Mouse (Mus musculus) inflammation-experienced regulatory T-cells, adult 6 months (primary cell): Measurements from ENCODE around the gene Lrrc30. TPM values are rescaled to one million over a fixed set of nuclear protein-coding genes. Genes with fewer than 3 reads are reported as not detected.

ENCODE experiments used
- ATAC-seq: one replicate; pipeline ENCODE4 v1.8.0; 2017
- polyA plus RNA-seq, 3 experiments: library from polyadenylated mRNA; unstranded; fragments of 100-300 nt; shearing (Covaris generic); gene quantifications; one replicate each; pipeline ENCODE4 v1.2.1; 2017

Gene Lrrc30
- polyA plus RNA-seq = not detected

GRCm38 (mm10) chr17:67632676-67633339 lies at the start of gene Lrrc30:
Lrrc30 (minus strand) TSS chr17:67632723.
- no peak for ATAC-seq

DNA sequence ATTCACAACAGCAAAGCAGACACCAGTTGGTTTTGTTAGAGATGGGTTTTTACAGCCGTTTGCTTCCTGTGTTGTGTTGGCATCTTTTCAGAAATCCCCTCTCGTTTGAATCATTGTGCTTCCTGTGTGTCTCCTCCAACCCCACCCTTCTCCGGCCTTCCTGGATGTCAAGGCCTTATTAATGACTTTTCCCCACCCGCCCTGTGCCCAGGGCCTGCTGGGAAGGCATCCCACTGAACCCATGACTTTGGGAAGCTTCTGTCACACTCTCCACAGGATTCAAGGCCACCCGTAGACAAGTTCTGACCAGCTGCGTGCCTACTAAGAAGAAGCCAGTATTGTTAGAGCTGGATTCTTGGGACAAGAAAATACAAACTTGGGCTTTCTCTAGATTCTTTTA lies 48.6 kb upstream of the Lrrc30 start:
- no peak for ATAC-seq

GRCm38 (mm10) chr17:67678576-67678975 lies 46.1 kb upstream of the Lrrc30 start:
- ATAC-seq = no peak

GRCm38 (mm10) chr17:67667981-67668380 lies 35.5 kb upstream of the Lrrc30 start:
- no peak for ATAC-seq

- no peak for ATAC-seq
Measured at GRCm38 (mm10) chr17:67666981-67667380, 34.5 kb upstream of the Lrrc30 start.

- no peak for ATAC-seq
Measured at GRCm38 (mm10) chr17:67664299-67664698, 31.8 kb upstream of the Lrrc30 start.

DNA sequence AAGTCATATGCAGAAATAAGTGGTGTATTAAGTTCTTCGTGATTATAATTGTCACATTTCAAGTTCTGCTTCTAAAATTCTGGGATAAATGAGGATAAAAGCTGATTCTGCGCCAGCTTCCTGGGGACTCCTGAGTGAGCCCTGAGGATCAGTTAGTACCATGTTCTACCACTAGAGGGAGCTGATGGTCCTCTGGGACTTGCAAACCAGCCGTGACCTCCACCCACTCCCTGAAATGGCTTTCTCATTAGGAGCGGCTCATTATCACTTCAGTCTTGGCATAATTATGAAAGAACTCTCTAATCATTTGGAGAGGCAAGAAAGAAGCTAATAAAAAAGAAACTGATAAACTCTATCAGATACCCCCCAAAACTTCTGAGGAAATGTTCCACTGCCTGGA lies 19.0 kb upstream of the Lrrc30 start:
- no peak for ATAC-seq

- ATAC-seq = no peak
Measured at GRCm38 (mm10) chr17:67641627-67642026, 9.1 kb upstream of the Lrrc30 start.

DNA sequence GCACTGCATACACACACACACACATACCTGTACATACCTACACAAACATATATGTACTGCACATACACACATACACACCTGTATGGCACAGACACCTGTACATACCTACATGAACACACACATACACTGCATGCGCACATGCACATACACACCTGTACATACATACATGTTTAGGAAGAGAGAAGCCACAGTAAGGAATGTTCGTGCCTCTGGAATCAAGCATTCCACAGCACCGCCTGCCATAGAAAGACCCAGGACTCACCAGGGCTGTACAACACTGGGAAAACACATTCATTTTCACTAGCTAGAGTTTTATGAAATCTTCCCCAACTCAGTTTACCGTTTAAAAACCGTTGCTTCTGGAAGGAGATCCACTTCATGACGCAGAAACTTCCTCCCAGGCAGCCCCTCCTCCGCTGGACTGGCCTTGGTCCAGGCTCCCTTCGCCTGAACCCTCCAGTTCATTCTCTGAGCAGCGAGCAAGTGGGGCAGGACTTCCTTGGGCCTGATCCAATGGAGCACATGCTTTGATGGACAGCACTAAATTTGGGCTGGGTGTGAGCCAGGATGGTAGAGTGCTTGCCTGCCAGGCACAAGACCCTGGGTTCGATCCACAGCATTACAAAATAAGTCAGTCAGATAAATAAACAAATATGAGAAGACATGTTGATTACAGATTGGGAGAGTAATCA lies 5.7 kb upstream of the Lrrc30 start:
- ATAC-seq = no peak

DNA sequence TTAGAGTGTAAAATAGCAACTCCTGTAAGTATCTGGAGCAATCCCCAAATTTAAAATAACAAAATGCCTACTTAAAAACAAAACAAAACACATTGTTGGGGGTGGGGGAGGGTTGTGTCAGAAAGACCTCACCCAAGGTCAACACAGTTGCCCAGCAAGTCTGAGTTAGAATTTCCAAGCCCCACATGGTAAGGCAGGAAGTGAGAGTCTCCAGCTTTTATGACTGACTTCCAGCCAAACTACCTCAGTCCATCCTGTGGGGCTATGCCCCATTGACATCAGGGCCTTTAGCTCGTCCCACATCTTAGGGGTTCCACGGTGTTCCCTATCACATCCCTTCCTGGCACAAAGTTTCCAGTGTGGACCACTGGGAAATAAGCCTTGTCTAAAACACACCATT lies 4.4 kb upstream of the Lrrc30 start:
- ATAC-seq = no peak

DNA sequence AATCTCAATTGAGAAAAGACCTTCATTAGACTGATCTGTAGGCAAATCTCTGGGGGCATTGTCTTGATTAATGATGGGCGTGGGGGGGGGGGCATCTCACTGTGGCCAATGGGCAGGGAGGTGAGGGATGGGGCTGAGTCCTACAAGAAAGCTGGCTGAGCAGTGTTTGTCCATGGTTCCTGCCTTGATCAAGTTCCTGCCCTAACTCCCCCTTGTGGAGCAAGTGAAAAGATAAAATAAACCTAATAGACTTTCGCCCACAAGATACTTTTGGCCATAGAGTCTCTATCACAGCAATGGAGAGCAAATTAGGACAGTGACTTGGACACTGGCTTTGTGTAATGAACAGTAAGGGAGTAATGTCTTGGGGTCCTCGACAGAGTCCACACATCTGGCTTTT lies 3.8 kb upstream of the Lrrc30 start:
- ATAC-seq = no peak

GRCm38 (mm10) chr17:67629746-67630145 lies 2.8 kb downstream of the Lrrc30 start:
- ATAC-seq = no peak

DNA sequence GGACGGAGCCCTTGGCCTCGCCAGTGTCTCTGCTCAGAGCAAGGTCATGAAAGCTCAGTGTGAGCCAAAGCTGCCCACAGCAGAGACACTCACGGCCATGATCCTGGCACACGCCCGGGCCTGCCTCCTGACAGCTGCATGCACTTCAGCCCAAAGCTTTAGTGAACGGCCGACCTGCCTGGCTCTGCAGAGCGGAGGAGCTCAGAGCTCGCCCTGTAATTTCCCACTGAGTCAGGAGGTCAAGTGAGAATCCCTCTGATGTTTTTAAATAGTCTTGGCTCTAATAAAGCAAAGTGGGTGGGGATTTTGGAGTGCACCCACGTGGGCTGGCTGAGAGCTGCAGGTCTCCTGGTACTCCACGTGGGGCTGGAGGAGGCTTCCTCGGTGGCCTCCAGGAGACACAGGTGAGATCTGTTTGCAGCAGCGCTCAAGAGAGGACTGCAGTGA lies 3.3 kb downstream of the Lrrc30 start:
- no peak for ATAC-seq

DNA sequence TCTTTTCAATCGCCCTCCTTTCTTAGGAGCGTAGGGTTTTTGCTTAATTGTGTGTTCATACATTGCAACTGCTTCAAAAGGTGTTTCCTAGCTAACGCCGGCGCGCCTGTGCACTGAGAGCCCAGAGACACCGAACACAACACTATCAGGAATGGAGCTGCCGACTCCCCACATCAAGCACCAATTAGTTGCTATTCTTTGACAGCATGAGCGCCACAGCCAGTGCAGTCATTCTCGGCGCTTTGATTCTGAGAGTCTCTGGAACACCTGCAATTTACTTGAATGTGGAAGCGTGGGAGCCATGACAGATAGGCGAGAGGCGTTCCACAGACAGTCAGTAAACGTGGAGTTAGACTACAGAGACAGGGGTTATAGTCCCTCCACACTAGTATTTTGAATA lies 4.0 kb downstream of the Lrrc30 start:
- ATAC-seq = no peak

- no peak for ATAC-seq
Measured at GRCm38 (mm10) chr17:67625431-67625830, 7.1 kb downstream of the Lrrc30 start.

DNA sequence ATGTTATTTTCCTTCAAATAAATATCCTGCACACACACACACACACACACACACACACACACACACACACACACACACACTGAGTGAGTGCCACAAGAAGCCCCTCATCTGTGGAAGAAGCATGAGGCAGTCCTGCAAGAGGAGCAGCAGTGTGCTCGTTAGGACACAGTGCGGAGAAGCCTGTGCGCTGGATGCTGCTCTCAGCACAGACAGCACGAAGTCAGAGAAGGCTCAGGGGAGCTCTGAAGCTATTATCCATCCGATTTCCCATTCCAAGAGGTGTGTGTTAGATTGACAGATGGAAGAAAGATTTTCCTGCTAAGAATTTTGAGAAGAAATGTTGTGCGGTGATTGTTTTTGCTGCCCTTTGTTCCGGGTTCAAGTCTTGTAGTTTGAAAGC lies 13.5 kb downstream of the Lrrc30 start:
- ATAC-seq = no peak

- no peak for ATAC-seq
Measured at GRCm38 (mm10) chr17:67614381-67614780, 18.1 kb downstream of the Lrrc30 start.

- ATAC-seq = no peak
Measured at GRCm38 (mm10) chr17:67612576-67612975, 19.9 kb downstream of the Lrrc30 start.

GRCm38 (mm10) chr17:67612151-67612550 lies 20.4 kb downstream of the Lrrc30 start:
- no peak for ATAC-seq

DNA sequence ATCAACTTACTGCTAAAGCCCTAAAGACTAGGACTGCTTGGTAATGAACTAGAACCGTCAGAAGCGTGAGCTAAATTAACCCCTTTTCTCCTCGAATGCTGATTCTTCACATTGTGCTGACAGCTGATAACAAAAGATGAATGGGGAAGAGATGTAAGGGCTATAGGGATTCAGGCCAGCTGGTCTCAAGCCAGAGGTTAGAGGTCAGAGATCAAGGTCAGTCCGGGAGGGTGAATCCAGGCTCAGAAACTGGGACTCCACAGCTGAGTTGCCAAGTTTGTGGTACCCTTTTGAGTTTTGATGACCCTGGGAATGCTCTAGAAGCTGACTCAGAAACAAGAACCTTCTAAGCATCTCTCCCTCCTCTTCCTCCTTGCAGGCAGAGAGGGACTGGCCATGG lies 28.1 kb downstream of the Lrrc30 start:
- no peak for ATAC-seq

- ATAC-seq = no peak
Measured at GRCm38 (mm10) chr17:67602556-67602955, 30.0 kb downstream of the Lrrc30 start.

- ATAC-seq = no peak
Measured at GRCm38 (mm10) chr17:67584937-67585579, 47.5 kb downstream of the Lrrc30 start.

- ATAC-seq = no peak
Measured at GRCm38 (mm10) chr17:67584533-67584932, 48.0 kb downstream of the Lrrc30 start.

DNA sequence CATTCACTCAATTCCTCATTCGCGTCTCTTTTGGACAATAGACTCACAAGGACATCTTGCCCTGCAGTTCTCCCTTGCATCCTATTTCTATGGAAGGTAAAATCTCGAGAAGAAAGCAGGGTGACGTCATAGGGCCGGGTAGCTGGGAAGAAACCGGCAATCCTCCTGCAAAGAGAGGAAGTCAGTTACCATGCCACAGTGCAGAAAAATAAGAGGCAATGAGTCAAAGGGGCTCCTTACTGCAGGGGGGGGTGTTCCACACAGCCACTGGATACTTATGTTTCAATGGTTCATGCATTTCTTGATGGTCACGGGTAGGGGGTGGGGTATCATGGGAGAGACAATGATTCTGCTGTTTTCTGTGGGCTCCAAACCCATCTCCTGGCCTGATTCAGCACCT lies 49.1 kb downstream of the Lrrc30 start:
- no peak for ATAC-seq
